In genomic region chr4:120895810-120896584, GRCm38 (mm10) we compare ENCODE assay signal across 18 mouse cellular contexts. TPM values are rescaled to one million over a fixed set of nuclear protein-coding genes. Genes with fewer than 3 reads are reported as not detected.
DNase-seq lines count a peak whose midpoint lies in the region; ATAC-seq and TF ChIP-seq lines count a peak whose summit lies in the region.
"Had no signal": no experiment of that assay in that cellular context is flagged by ENCODE, and none has a peak within 500 bp of the region (broad histone marks: within the 10 kb centered on the region; RNA-seq: fewer than 3 reads in every experiment).

No protein-coding gene starts in this region.

- 17% methylated on average over 7 of the region's 7 CpGs for whole genome bisulfite sequencing in cerebellum, adult 2 months
- WGBS in midbrain, embryonic 10.5 days, result 84% methylated on average over 7 of the region's 7 CpGs
- 75% methylated on average over 7 of the region's 7 CpGs for WGBS in midbrain, embryonic 15.5 days
- WGBS in hindbrain, embryonic 14.5 days, result 76% methylated on average over 7 of the region's 7 CpGs

- peak overlapping the region; percentile 89 for H3K27ac ChIP-seq in cerebellum, adult 2 months (ENCODE audit: insufficient read depth, low read length)
- H3K27ac ChIP-seq in midbrain, embryonic 10.5 days (replicated peaks), result 0 out of 2 replicates have a peak overlapping the region, but pooled peaks have one; percentile 25
- no peak overlapping the region for H3K27ac ChIP-seq in midbrain, embryonic 15.5 days
- no peak overlapping the region for H3K27ac ChIP-seq in hindbrain, embryonic 14.5 days
- H3K27ac ChIP-seq: embryonic facial prominence, embryonic 12.5 days; forebrain, embryonic 15.5 days had no signal

- H3K36me3 ChIP-seq in midbrain, embryonic 10.5 days, result no peaks in the 10 kb centered on the region
- H3K36me3 ChIP-seq in midbrain, embryonic 15.5 days (replicated peaks), result no peaks in the 10 kb centered on the region; the same call in 1 of the 2 replicates
- H3K36me3 ChIP-seq in hindbrain, embryonic 14.5 days (replicated peaks; ENCODE audit: control insufficient read depth, insufficient read depth), result no peaks in the 10 kb centered on the region; the same call in 1 of the 2 replicates
- H3K36me3 ChIP-seq: embryonic facial prominence, embryonic 12.5 days; forebrain, embryonic 15.5 days; heart, embryonic 12.5 days had no signal

- H3K4me2 ChIP-seq in midbrain, embryonic 15.5 days, result no peak overlapping the region
- H3K4me2 ChIP-seq in hindbrain, embryonic 14.5 days (replicated peaks), result no peak overlapping the region
- H3K4me2 ChIP-seq: embryonic facial prominence, embryonic 12.5 days; forebrain, embryonic 15.5 days; heart, embryonic 12.5 days had no signal

- H3K27me3 ChIP-seq in cerebellum, adult 2 months (ENCODE audit: control insufficient read depth, insufficient read depth, low read length), result no peaks in the 10 kb centered on the region
- H3K27me3 ChIP-seq in midbrain, embryonic 10.5 days (ENCODE audit: low read depth, poor library complexity, severe bottlenecking), result no peaks in the 10 kb centered on the region
- H3K27me3 ChIP-seq in midbrain, embryonic 15.5 days (replicated peaks), result no peaks in the 10 kb centered on the region
- no peaks in the 10 kb centered on the region for H3K27me3 ChIP-seq in hindbrain, embryonic 14.5 days (ENCODE audit: control insufficient read depth, insufficient read depth, low read length)
- H3K27me3 ChIP-seq: forebrain, embryonic 15.5 days had no signal

- no peak overlapping the region for H3K4me3 ChIP-seq in cerebellum, adult 2 months (replicated peaks; ENCODE audit: insufficient read depth, low read depth, low read length)
- H3K4me3 ChIP-seq in midbrain, embryonic 10.5 days, result no peak overlapping the region
- no peak overlapping the region for H3K4me3 ChIP-seq in midbrain, embryonic 15.5 days
- no peak overlapping the region for H3K4me3 ChIP-seq in hindbrain, embryonic 14.5 days (replicated peaks; ENCODE audit: low read length)
- H3K4me3 ChIP-seq: embryonic facial prominence, embryonic 12.5 days; forebrain, embryonic 15.5 days; heart, embryonic 12.5 days had no signal

- H3K9me3 ChIP-seq in midbrain, embryonic 10.5 days (replicated peaks), result no peaks in the 10 kb centered on the region
- H3K9me3 ChIP-seq in midbrain, embryonic 15.5 days, result no peaks in the 10 kb centered on the region
- H3K9me3 ChIP-seq in hindbrain, embryonic 14.5 days (ENCODE audit: control insufficient read depth, low read length), result no peaks in the 10 kb centered on the region
- H3K9me3 ChIP-seq: embryonic facial prominence, embryonic 12.5 days; forebrain, embryonic 15.5 days had no signal

- peak; percentile 45 to 67 for DNase-seq in cerebellum, adult 2 months
- DNase-seq in cerebellum, adult 11 months, result no peak
- no peak for DNase-seq in midbrain, embryonic 10.5 days (ENCODE audit: low spot score)
- DNase-seq in cerebellum, adult 9-10 months, result peak; percentile 66
- DNase-seq in cerebellum, postnatal 36 days, result peak; percentile 43 to 49
- DNase-seq in hindbrain, embryonic 14.5 days (ENCODE audit: low spot score), result no peak
- no peak for DNase-seq in yolk sac, embryonic 10.5 days (ENCODE audit: low spot score)
- DNase-seq: adrenal gland, postnatal 10 days; gastrocnemius, postnatal 14 days; heart, postnatal 36 days; kidney, adult 8-10 months had no signal

- no peak overlapping the region for H3K9ac ChIP-seq in midbrain, embryonic 15.5 days
- H3K9ac ChIP-seq in hindbrain, embryonic 14.5 days, result no peak overlapping the region
- H3K9ac ChIP-seq: embryonic facial prominence, embryonic 12.5 days; forebrain, embryonic 15.5 days; heart, embryonic 12.5 days had no signal

- ATAC-seq in midbrain, embryonic 15.5 days (replicated peaks), result no peak
- no peak for ATAC-seq in hindbrain, embryonic 14.5 days (ENCODE audit: low FRiP score)
- ATAC-seq: forebrain, embryonic 15.5 days; hindbrain, embryonic 16.5 days; inflammation-experienced regulatory T-cells, adult 6 months; intestine, postnatal 0 days had no signal

- H3K4me1 ChIP-seq in cerebellum, adult 2 months (ENCODE audit: control insufficient read depth, insufficient read depth, low read length), result peaks cover 54% of the 10 kb centered on the region
- peaks cover 13% of the 10 kb centered on the region for H3K4me1 ChIP-seq in midbrain, embryonic 10.5 days
- no peaks in the 10 kb centered on the region for H3K4me1 ChIP-seq in midbrain, embryonic 15.5 days
- no peaks in the 10 kb centered on the region for H3K4me1 ChIP-seq in hindbrain, embryonic 14.5 days (replicated peaks; ENCODE audit: control insufficient read depth, insufficient read depth, low read length)
- H3K4me1 ChIP-seq: forebrain, embryonic 15.5 days; heart, embryonic 12.5 days had no signal

- no peak for TF ChIP-seq POLR2A in cerebellum, adult 2 months (IDR thresholded peaks at IDR 0.05; ENCODE audit: borderline replicate concordance, insufficient read depth, low read length)

- TF ChIP-seq CTCF in cerebellum, adult 2 months (IDR thresholded peaks at IDR 0.05; ENCODE audit: borderline replicate concordance, insufficient read depth, low read depth, low read length), result no peak

RNA-seq across cellular contexts. Expression of gene Exo5, which starts 28.8 kb away (rescaled TPM):
- polyA plus RNA-seq in cerebellum, adult 2 months (2012; rRNA removed), result 9.4 and 10.1 TPM in 2 replicates
- 36.6 and 39.0 TPM in 2 replicates for polyA plus RNA-seq in midbrain, embryonic 10.5 days (2016; fragmentation: Nextera tagmentation; extraction: Ambion mirVana)
- polyA plus RNA-seq in midbrain, embryonic 15.5 days (2015; fragmentation: Nextera tagmentation; extraction: Ambion mirVana), result 37.3 and 39.1 TPM in 2 replicates
- polyA plus RNA-seq in hindbrain, embryonic 14.5 days (2014; fragmentation: Nextera tagmentation; extraction: Ambion mirVana), result 23.2 and 29.6 TPM in 2 replicates

RNA-seq across cellular contexts. Expression of gene Rims3, which starts 41.4 kb away (rescaled TPM):
- polyA plus RNA-seq in cerebellum, adult 2 months (2012; rRNA removed), result 104 and 118 TPM in 2 replicates
- polyA plus RNA-seq in midbrain, embryonic 10.5 days (2016; fragmentation: Nextera tagmentation; extraction: Ambion mirVana), result 3.8 and 5.4 TPM in 2 replicates
- polyA plus RNA-seq in midbrain, embryonic 15.5 days (2015; fragmentation: Nextera tagmentation; extraction: Ambion mirVana), result 25.4 and 27.0 TPM in 2 replicates
- 26.2 and 29.6 TPM in 2 replicates for polyA plus RNA-seq in hindbrain, embryonic 14.5 days (2014; fragmentation: Nextera tagmentation; extraction: Ambion mirVana)

RNA-seq across cellular contexts. Expression of gene Zfp69, which starts 55.5 kb away (rescaled TPM):
- 1.9 and 3.1 TPM in 2 replicates for polyA plus RNA-seq in cerebellum, adult 2 months (2012; rRNA removed)
- 9.4 and 10.3 TPM in 2 replicates for polyA plus RNA-seq in midbrain, embryonic 10.5 days (2016; fragmentation: Nextera tagmentation; extraction: Ambion mirVana)
- 7.9 and 8.5 TPM in 2 replicates for polyA plus RNA-seq in midbrain, embryonic 15.5 days (2015; fragmentation: Nextera tagmentation; extraction: Ambion mirVana)
- polyA plus RNA-seq in hindbrain, embryonic 14.5 days (2014; fragmentation: Nextera tagmentation; extraction: Ambion mirVana), result 5.4 and 6.0 TPM in 2 replicates

Comparison
In these comparisons a context has a peak if more than half of its experiments do, and no peak if none do; other contexts are left out.
1. DNase-seq: peak in cerebellum, adult 2 months (2 of 2), cerebellum, adult 9-10 months (single experiment) and cerebellum, postnatal 36 days (2 of 2); none in cerebellum, adult 11 months (single experiment), midbrain, embryonic 10.5 days (single experiment), hindbrain, embryonic 14.5 days (single experiment) and yolk sac, embryonic 10.5 days (single experiment).
2. H3K27ac ChIP-seq: peak in cerebellum, adult 2 months (single experiment) and midbrain, embryonic 10.5 days (single experiment); none in midbrain, embryonic 15.5 days (single experiment) and hindbrain, embryonic 14.5 days (single experiment).